Mouse (Mus musculus) limb, embryonic 14.5 days (tissue): ENCODE data around the gene Gm17387. TPM values are rescaled to one million over a fixed set of nuclear protein-coding genes. Genes with fewer than 3 reads are reported as not detected.

ENCODE experiments used
- ATAC-seq: fragments of 200-750 bp; cut with Nextera tagmentation; 2 replicates; pipeline ENCODE4 v1.8.0; 2017; ENCODE audit warnings: low read depth, moderate number of reproducible peaks, moderate TSS enrichment; ENCODE audit not compliant: low FRiP score
- DNase-seq: peaks from one replicate; pipeline ENCODE4 v3.0.0-alpha.2; 2015; ENCODE audit warnings: low spot score
- H3K27ac ChIP-seq: fragments of 300-500 bp; sonication (generic); replicated peaks from 2 replicates; pipeline ENCODE4 v1.5.1; 2014; ENCODE audit warnings: low read depth, mild to moderate bottlenecking, low read length, moderate library complexity, mixed read lengths
- H3K27me3 ChIP-seq: fragments of 300-500 bp; sonication (generic); 2 replicates; pipeline ENCODE4 v1.6.1; 2014; ENCODE audit warnings: low read length, mixed read lengths; ENCODE audit not compliant: control insufficient read depth, insufficient read depth
- H3K36me3 ChIP-seq: fragments of 300-500 bp; sonication (generic); 2 replicates; pipeline ENCODE4 v1.6.1; 2014; ENCODE audit warnings: mild to moderate bottlenecking, low read length, moderate library complexity, mixed read lengths; ENCODE audit not compliant: control insufficient read depth, insufficient read depth
- H3K4me1 ChIP-seq: fragments of 300-500 bp; sonication (generic); 2 replicates; pipeline ENCODE4 v1.6.1; 2014; ENCODE audit warnings: antibody characterized with exemption, low read length, mixed read lengths; ENCODE audit not compliant: control insufficient read depth, insufficient read depth
- H3K4me2 ChIP-seq: fragments of 300-500 bp; sonication (generic); replicated peaks from 2 replicates; pipeline ENCODE4 v1.6.1; 2014; ENCODE audit warnings: low read depth, mild to moderate bottlenecking, low read length, moderate library complexity; ENCODE audit not compliant: severe bottlenecking
- H3K4me3 ChIP-seq: fragments of 300-500 bp; sonication (generic); replicated peaks from 2 replicates; pipeline ENCODE4 v1.5.1; 2014; ENCODE audit warnings: low read length
- H3K9ac ChIP-seq: fragments of 300-500 bp; sonication (generic); 2 replicates; pipeline ENCODE4 v1.6.1; 2014; ENCODE audit warnings: mild to moderate bottlenecking, low read depth, low read length, moderate library complexity; ENCODE audit not compliant: severe bottlenecking
- H3K9me3 ChIP-seq: fragments of 300-500 bp; sonication (generic); 2 replicates; pipeline ENCODE4 v1.6.1; 2016; ENCODE audit warnings: low read length; ENCODE audit not compliant: control insufficient read depth
- POLR2A ChIP-seq: fragments of 200-500 bp; IDR thresholded peaks from 2 replicates; pipeline ENCODE4 v1.8.0; 2012; ENCODE audit warnings: inconsistent platforms, mild to moderate bottlenecking, moderate library complexity, borderline replicate concordance; ENCODE audit not compliant: insufficient read depth, insufficient read length; ENCODE audit errors: extremely low read depth
- WGBS: fragments of 180-500 bp; shearing (Covaris S2); extraction: QIAGEN DNeasy Blood & Tissue Kit; methylation state at CpG from one replicate; pipeline ENCODE4 v1.1.7; 2014; 5-methylcytosine and 5-hydroxymethylcytosine counted together
- polyA plus RNA-seq, 2 experiments: library from polyadenylated mRNA; depleted of rRNA in 1 of 2; stranded (reverse) in 1 of 2; unstranded in 1 of 2; fragments of >200 nt; fragmentation: Nextera tagmentation in 1 of 2; extraction: Ambion mirVana in 1 of 2; gene quantifications; 2 replicates each; pipeline versions ENCODE4 v1.2.1 to v1.2.3; 2012 to 2014

The Gm17387 gene
- polyA plus RNA-seq, 2 experiments = not detected

GRCm38 (mm10) chr7:141055785-141056184, 26.9 kb downstream of the Gm17387 start:
- H3K36me3 ChIP-seq = no peaks in the 10 kb centered on the region
- TF ChIP-seq POLR2A = no peak
- H3K4me1 ChIP-seq = peaks cover 3% of the 10 kb centered on the region
- no peaks in the 10 kb centered on the region for H3K9me3 ChIP-seq
- no peak overlapping the region for H3K9ac ChIP-seq
- no peak overlapping the region for H3K4me2 ChIP-seq
- whole genome bisulfite sequencing = 79% methylated on average over 4 of the region's 4 CpGs
- no peak overlapping the region for H3K4me3 ChIP-seq
- no peak overlapping the region for H3K27ac ChIP-seq
- DNase-seq = no peak
- ATAC-seq = no peak
- no peaks in the 10 kb centered on the region for H3K27me3 ChIP-seq

- no peak overlapping the region for H3K9ac ChIP-seq
- DNase-seq (no peak), ATAC-seq (no peak)
- H3K36me3 ChIP-seq = no peaks in the 10 kb centered on the region
- no peak overlapping the region for H3K4me3 ChIP-seq
- WGBS = 88% methylated on average over 6 of the region's 6 CpGs
- H3K4me1 ChIP-seq = peaks cover 3% of the 10 kb centered on the region
- no peak overlapping the region for H3K4me2 ChIP-seq
- no peaks in the 10 kb centered on the region for H3K9me3 ChIP-seq
- H3K27ac ChIP-seq = no peak overlapping the region
- H3K27me3 ChIP-seq = no peaks in the 10 kb centered on the region
- no peak for TF ChIP-seq POLR2A
Measured at GRCm38 (mm10) chr7:141056976-141057375, 28.0 kb downstream of the Gm17387 start.

GRCm38 (mm10) chr7:141057541-141057940, 28.6 kb downstream of the Gm17387 start:
- H3K4me2 ChIP-seq = no peak overlapping the region
- no peak overlapping the region for H3K9ac ChIP-seq
- H3K4me1 ChIP-seq = peaks cover 3% of the 10 kb centered on the region
- DNase-seq = no peak
- TF ChIP-seq POLR2A = no peak
- H3K27me3 ChIP-seq = no peaks in the 10 kb centered on the region
- no peak overlapping the region for H3K27ac ChIP-seq
- peaks cover under 1% of the 10 kb centered on the region; the same call in 1 of the 2 replicates for H3K36me3 ChIP-seq
- no peak for ATAC-seq
- WGBS = 92% methylated on average over 1 of the region's 1 CpGs
- H3K4me3 ChIP-seq = no peak overlapping the region
- H3K9me3 ChIP-seq = no peaks in the 10 kb centered on the region

- DNase-seq (no peak), ATAC-seq (no peak)
- Histone ChIP-seq H3K4me3 (no peak overlapping the region), H3K4me1 (peaks cover 3% of the 10 kb centered on the region), H3K4me2 (no peak overlapping the region), H3K27me3 (no peaks in the 10 kb centered on the region), H3K36me3 (peaks cover 8% of the 10 kb centered on the region; the same call in 1 of the 2 replicates), H3K27ac (no peak overlapping the region), H3K9me3 (no peaks in the 10 kb centered on the region), H3K9ac (no peak overlapping the region)
- no peak for TF ChIP-seq POLR2A
- 90% methylated on average over 14 of the region's 14 CpGs for WGBS
Measured at GRCm38 (mm10) chr7:141058601-141059341, 29.8 kb downstream of the Gm17387 start.

GRCm38 (mm10) chr7:141059929-141060328, 31.0 kb downstream of the Gm17387 start:
- DNase-seq = no peak
- peak overlapping the region; percentile 87; the same call in 1 of the 2 replicates for H3K9ac ChIP-seq
- H3K4me2 ChIP-seq = peak overlapping the region; percentile 88
- 86% methylated on average over 2 of the region's 2 CpGs for WGBS
- H3K4me1 ChIP-seq = peaks cover 3% of the 10 kb centered on the region
- peak overlapping the region; percentile 82 for H3K4me3 ChIP-seq
- ATAC-seq = no peak
- no peaks in the 10 kb centered on the region for H3K27me3 ChIP-seq
- peaks cover 19% of the 10 kb centered on the region for H3K36me3 ChIP-seq
- no peak overlapping the region for H3K27ac ChIP-seq
- no peak for TF ChIP-seq POLR2A
- no peaks in the 10 kb centered on the region for H3K9me3 ChIP-seq
